Mouse (Mus musculus): ENCODE results near the gene Bend5. TPM values are rescaled to one million over a fixed set of nuclear protein-coding genes. Genes with fewer than 3 reads are reported as not detected.

Gene Bend5
- total and polyA plus RNA-seq, 3 experiments = 15.6 to 21.8 (median 19.3) TPM

- no peak for TF ChIP-seq NELFE (IDR thresholded peaks at IDR 0.05; ENCODE audit: low read depth, low read length)
- TF ChIP-seq ZMIZ1 (IDR thresholded peaks at IDR 0.05; ENCODE audit: low read depth, low read length) = no peak
- no peak for TF ChIP-seq ZC3H11A (IDR thresholded peaks at IDR 0.05; ENCODE audit: low read depth, low read length)
- peak; percentile 41; the same call in 1 of the 2 replicates for TF ChIP-seq BHLHE40 (IDR thresholded peaks at IDR 0.05; ENCODE audit: low read depth, low read length)
- TF ChIP-seq POLR2AphosphoS2 (IDR thresholded peaks at IDR 0.05; ENCODE audit: low read depth, low read length) = no peak
- TF ChIP-seq KAT2A (IDR thresholded peaks at IDR 0.05; ENCODE audit: insufficient replicate concordance, low read length) = no peak
- peak; percentile 83 for TF ChIP-seq ZNF384 (IDR thresholded peaks at IDR 0.05; ENCODE audit: low read depth, low read length)
- TF ChIP-seq ETS1 (conservative IDR thresholded peaks at IDR 0.05; ENCODE audit: low read depth, low read length) = peak; percentile 64
- TF ChIP-seq MEF2A (IDR thresholded peaks at IDR 0.05; ENCODE audit: borderline replicate concordance, low read depth, low read length) = peak; percentile 69; the same call in 1 of the 2 replicates
- no peak for TF ChIP-seq NRF1 (IDR thresholded peaks at IDR 0.05; ENCODE audit: low read depth, low read length)
- TF ChIP-seq USF2 (conservative IDR thresholded peaks at IDR 0.05; ENCODE audit: low read depth, low read length) = no peak
- 0 out of 2 replicates have a peak, but pooled peaks have one; percentile 28 for TF ChIP-seq SIN3A (IDR thresholded peaks at IDR 0.05; ENCODE audit: low read length)
- no peak for TF ChIP-seq CHD1 (IDR thresholded peaks at IDR 0.05; ENCODE audit: low read depth, low read length)
- no peak for TF ChIP-seq JUN (IDR thresholded peaks at IDR 0.05; ENCODE audit: insufficient read depth, low read depth, low read length)
These were observed 33.8 kb downstream of the Bend5 start (continued) for GRCm38 (mm10) chr4:111448586-111448985.

GRCm38 (mm10) chr4:111449442-111450199 lies 34.8 kb downstream of the Bend5 start:
- H3K36me3 ChIP-seq (replicated peaks in 1 of 2; ENCODE audit: control insufficient read depth in 1 of 2, insufficient read depth in 1 of 2, low read length in 1 of 2) = peaks cover 33 to 62% of the 10 kb centered on the region in 2 experiments
- peaks cover 3% of the 10 kb centered on the region for H3K79me2 ChIP-seq (replicated peaks; ENCODE audit: control insufficient read depth, extremely low read depth, insufficient read depth, poor library complexity, severe bottlenecking)
- no peaks in the 10 kb centered on the region for H3K9me3 ChIP-seq (replicated peaks; ENCODE audit: low read length)
- H3K27ac ChIP-seq (ENCODE audit: insufficient read depth, low read depth) = peak overlapping the region; percentile 63; the same call in 1 of the 2 replicates
- DNase-seq (ENCODE audit: extremely low read depth) = no peak
- no peaks in the 10 kb centered on the region for H3K27me3 ChIP-seq (replicated peaks)
- H3K4me1 ChIP-seq (ENCODE audit: control insufficient read depth in 1 of 2, insufficient read depth in 2 of 2) = peaks cover 56 to 77% of the 10 kb centered on the region in 2 experiments
- no peak for TF ChIP-seq PAX5 (IDR thresholded peaks at IDR 0.05; ENCODE audit: low read length)
- no peak for TF ChIP-seq RAD21 (IDR thresholded peaks at IDR 0.05; ENCODE audit: low read depth, low read length)
- no peak overlapping the region for H3K9ac ChIP-seq (ENCODE audit: insufficient read depth, low read depth)
- in situ Hi-C loops (cut with MboI; ENCODE audit: low pct_ligation_motif_present, low pct_unique_long_range_greater_than_20kb, low sequenced_read_pairs) (no loop called here), dilution Hi-C loops (cut with MboI; ENCODE audit: extremely low pct_ligation_motif_present, extremely low pct_unique_long_range_greater_than_20kb, low sequenced_read_pairs) (no loop called here)
- H3K4me2 ChIP-seq (ENCODE audit: insufficient read depth, low read depth, poor library complexity, severe bottlenecking) = no peak overlapping the region
- H3K4me3 ChIP-seq (replicated peaks in 1 of 3; ENCODE audit: low read depth in 2 of 3, low read length in 2 of 3, poor library complexity in 1 of 3) = no peak overlapping the region

All from CH12.LX (cell line).